Mouse (Mus musculus) layer of hippocampus, postnatal 25 days (tissue): Measurements from ENCODE around the gene Srd5a3. TPM values are rescaled to one million over a fixed set of nuclear protein-coding genes. Genes with fewer than 3 reads are reported as not detected.
"Not testable (repeated sequence)": the region's sequence is repeated elsewhere in the genome, so short reads cannot be mapped to it uniquely, and the experiment has no call there.

Experiments
- DNase-seq, 2 experiments: peaks; one replicate each; pipeline ENCODE4 v3.0.0; 2022; ENCODE audit warnings: mixed read lengths in 2 of 2, low spot score in 1 of 2; ENCODE audit errors: extremely low spot score in 1 of 2
- total RNA-seq, 2 experiments: library from RNA; stranded (reverse); gene quantifications; 2 replicates each; pipeline ENCODE4 v1.2.3; 2021

Srd5a3 gene
- total RNA-seq = 10 to 100 TPM; 17.8 to 21.1 TPM

- DNase-seq = peak; percentile 89 to 93
Measured at GRCm38 (mm10) chr5:76139808-76140729, at the start of gene Srd5a3. Srd5a3 (plus strand) TSS chr5:76140271.

DNA sequence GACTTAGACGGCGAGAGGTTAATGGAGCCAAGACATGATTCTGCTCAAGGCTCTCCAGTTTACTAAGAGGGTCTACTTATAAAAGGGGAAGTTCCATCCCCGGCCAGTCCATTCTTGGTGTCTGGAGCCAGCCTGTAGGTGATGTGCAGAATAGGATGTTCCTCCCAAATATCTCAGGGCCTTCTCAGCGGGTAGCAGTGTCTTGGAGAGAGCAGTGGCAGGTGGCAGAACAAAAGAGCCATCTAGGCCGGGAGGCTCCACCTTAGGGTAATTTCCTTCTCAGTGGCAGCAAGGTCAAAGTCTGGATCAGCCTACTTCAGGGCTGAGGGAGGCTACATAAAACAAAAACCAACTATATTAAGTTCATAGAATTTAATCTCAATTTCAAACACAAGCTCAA is 36.3 kb upstream of the Srd5a3 start:
- DNase-seq = not testable (repeated sequence)

DNA sequence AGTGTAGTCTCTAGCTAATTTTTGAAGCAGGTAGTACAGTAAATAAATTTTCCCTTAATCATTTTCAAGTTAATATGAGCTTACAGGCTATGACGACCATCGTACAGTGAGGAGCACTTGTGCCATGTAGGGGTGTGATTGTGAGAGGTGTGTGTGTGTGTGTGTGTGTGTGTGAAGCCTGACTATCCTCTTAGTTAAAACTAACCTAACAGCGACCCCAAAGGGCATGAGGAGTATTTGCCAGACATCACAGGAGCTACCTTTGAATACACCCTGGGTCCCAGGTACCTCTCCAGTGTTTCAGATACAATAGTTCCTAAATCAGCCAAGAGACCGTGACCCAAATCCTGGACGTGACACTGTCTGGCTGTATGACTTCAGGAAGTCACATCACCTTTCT is 32.8 kb upstream of the Srd5a3 start:
- no peak for DNase-seq

DNA sequence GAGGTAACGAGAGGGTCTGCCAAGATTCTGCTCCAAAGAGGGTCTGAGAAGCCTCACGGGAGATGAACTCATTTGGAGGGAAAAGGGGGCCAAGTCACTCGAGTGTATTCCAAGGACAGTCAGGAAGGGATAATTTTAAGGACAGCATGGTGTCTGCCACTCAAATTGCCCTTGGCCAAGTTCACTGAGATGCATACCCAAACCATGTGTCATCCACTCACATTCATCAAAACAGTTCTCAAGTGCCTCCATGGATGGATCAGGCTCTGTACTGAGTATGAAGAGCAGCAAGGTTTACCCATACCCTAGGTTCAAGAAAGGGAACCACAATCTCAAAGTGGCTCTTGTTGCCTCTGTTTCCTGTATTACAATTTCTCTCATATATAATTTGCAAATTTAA is 31.6 kb upstream of the Srd5a3 start:
- DNase-seq = no peak

DNA sequence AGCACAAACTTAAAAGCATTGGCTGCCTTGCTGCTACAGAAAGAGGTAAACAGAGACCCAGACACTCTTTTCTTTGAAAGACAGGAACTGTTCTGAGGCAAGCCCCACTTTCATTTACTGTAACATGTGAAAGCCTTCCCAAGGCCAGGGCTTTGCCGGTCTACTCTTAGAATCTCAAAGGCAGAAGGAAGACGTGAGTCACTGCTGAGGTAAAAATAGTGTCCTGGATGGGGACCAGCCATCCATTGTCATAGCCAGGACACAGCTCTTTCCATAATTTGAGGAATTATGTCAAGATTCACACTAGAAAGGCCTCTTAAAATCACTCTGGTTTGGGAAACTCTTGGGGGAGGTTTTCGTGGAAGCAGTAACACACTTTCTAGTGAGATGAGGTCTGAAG is 28.9 kb upstream of the Srd5a3 start:
- no peak for DNase-seq

DNA sequence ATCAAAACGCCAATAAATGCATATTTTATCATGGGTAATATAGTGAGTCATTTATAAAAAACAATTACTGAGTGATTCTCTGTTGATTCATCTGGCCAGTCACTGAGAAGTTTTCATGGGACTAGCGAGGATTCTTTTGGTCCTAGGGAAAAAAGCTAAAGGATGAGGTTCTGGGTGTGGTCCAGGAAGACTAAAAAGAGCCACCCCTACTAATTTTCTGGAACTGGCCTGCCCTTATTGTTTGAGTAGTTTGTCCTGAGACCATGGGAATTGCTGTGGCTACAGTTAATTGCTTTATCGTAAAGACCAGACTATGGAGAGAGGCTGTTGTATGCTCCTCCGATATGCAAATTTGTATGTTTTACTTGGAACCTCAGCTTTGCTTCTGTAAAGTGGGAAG is 28.1 kb upstream of the Srd5a3 start:
- DNase-seq = no peak

DNA sequence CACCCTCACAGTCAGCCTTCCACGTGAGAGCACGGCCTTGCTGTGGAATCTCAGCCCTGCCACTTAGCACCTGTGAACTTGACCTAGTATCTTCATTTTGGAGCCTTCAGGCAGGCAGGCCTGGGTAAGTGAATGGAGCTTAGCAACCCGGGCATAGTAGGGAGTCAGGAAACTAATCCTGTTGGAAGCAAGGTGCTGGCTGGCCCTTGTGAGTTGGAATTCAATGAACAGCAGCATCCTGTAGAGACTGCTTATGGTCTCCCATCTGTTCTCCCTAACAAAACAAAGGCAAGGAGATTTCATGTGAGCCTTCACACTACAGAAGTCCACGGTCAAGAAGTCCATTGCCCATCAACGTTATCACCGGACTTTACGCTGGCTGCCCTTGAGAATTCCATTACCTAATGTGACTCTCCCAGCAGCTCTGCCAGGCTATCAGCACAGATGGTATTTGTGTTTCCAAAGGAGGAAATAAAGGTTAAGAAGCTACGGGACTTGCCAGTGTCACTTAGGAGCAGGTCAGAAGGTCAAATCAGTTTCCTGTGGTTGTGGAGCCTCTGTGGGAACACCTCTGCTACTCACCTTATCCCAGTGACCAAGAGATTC is 24.5 kb upstream of the Srd5a3 start:
- no peak for DNase-seq

DNA sequence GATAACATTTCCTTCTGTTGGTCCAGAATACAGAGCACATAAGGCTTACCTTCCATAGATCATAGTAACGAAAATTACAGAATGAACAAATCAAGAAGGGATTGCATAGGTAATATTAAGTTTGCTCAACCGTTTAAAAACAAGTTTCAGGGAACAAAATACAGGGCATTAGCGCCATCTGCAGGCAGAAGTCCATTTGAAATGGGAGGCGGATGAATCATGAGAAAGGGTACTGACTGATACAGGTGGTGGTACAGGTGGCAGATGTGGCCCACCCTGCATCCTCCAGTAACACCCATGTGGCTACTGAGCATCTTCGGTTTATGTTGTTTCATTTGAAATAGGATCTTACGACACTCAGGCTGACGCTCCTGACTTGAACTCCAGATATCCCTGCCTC is 21.6 kb upstream of the Srd5a3 start:
- DNase-seq = peak; percentile 68 to 96

DNA sequence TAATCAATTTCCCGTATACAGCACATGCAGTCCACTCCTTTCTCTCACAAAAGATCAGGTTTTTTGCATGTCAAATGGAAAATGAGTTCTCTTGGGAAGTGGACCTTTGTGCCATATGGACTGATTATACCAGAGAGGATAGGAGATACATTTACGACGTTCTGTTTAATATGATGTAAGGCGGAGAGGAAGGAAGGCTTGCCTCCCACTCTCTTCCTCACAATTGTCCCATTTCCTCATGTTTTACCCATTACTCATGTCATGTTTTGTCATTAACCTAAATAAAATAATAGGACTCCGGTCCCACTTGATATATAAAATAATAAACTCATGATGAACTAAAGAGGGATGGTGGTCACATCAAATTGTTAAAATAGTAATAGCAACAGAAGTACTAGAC is 19.4 kb upstream of the Srd5a3 start:
- no peak for DNase-seq

- DNase-seq = no peak
Measured at GRCm38 (mm10) chr5:76127584-76128316, 12.3 kb upstream of the Srd5a3 start.

- DNase-seq = no peak
Measured at GRCm38 (mm10) chr5:76130292-76130691, 9.8 kb upstream of the Srd5a3 start.

DNA sequence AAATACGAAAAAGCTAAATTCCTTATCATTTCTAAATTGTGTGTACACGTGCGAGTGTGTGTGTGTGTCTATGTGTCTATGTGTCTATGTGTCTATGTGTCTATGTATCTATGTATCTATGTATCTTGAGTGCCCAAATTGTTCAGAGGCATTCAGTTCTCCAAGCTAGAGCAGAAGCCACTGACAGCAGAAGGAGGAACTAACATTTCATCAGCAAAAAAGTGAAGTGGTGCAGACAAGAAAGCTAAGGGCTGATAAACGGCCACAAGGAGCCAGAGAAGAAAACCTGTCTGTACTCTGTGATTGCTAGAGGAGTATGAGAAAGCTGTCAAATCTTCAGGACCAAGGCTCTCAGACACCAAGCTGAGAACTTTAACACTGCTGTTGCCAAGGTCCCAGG is 8.1 kb upstream of the Srd5a3 start:
- DNase-seq = no peak

- DNase-seq = no peak
Measured at GRCm38 (mm10) chr5:76135644-76136043, 4.4 kb upstream of the Srd5a3 start.

GRCm38 (mm10) chr5:76136271-76136670 is 3.8 kb upstream of the Srd5a3 start:
- DNase-seq = no peak

DNA sequence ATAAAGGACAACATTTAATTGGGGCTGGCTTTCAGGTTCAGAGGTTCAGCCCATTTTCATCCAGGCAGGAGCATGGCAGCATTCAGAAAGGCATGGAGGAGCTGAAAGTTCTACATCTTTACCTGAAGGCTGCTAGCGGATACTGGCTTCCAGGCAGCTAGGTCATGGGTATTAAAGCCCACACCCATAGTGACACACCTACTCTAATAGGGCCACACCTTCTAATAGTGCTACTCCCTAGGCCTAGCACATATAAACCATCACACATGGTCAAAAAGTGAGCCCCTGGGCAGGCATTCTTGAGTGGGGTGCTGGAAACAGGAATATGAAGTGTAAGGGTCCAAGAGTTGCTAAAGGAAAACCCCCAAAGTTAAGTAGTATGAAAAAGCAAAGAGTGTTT is 2.5 kb upstream of the Srd5a3 start:
- no peak for DNase-seq

- no peak for DNase-seq
Measured at GRCm38 (mm10) chr5:76138071-76138470, 2.0 kb upstream of the Srd5a3 start.

DNA sequence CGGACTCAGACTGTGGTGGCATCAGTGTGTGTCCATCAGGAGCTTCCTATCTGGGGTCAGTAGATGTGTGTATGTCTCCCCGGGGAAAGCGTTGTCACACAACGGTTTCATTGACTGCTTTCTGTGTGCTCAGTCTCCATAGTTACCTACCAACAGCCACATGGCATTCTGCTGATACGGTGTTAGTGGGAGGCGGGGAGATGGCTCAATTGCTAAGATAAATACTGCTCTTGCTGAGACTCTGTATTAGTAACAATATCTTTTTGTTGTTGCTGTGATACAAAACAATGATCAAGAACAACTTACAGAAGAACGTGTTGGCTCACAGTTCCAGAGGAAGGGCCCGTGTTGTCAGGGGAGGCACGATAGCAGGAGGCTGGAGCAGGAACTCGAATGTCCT is 1.6 kb upstream of the Srd5a3 start:
- DNase-seq = no peak

DNA sequence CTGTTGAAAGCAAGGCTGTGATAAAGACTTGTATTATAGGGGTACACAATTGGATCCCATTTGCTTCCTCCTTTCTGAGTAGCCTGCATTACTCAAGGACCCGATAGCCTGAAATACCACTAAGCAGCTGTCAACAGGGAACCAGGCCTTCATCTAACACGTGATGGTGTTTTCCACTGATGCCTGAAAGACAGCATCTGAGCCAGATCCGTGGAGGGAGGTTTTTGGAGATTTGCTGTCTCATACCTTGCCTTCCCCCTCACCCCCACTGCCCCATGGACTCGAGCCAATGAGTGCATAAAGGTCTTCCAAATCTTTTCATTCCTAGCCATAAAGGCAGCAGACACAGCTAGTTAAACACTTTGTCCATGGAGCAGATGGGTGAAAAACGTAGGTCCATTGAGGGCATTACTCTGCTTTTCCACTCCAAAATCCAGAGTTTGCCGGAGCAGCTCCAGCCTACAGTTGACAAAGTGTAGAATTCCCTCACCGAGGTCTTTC is 850 bp upstream of the Srd5a3 start:
- DNase-seq = no peak

GRCm38 (mm10) chr5:76140730-76141066 is 627 bp downstream of the Srd5a3 start:
- DNase-seq = no peak

- no peak for DNase-seq
Measured at GRCm38 (mm10) chr5:76143356-76143755, 3.3 kb downstream of the Srd5a3 start.

DNA sequence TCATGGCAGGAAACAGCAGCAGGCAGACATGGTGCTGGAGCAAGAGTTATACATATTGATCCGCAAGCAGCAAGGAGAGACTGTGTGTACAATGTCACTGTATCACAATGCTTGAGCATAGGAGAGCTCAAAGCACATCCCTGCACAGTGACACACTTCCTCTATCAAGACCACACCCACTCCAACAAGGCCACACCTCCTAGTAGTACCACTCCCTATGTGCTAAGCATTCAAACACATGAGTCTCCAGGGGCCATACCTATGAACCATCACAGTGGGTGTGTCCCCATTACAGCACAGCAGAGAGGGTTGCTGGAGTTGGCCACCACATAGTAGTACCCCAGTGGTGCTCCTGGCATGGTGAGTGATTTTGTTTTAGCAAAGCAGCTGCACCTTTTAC is 6.3 kb downstream of the Srd5a3 start:
- DNase-seq = no peak
